Mouse (Mus musculus): Measurements from ENCODE around the gene Nfkbia.
A peak's percentile ranks its signal among the peaks of the same experiment; 100 is the strongest.

Nfkbia gene

DNA sequence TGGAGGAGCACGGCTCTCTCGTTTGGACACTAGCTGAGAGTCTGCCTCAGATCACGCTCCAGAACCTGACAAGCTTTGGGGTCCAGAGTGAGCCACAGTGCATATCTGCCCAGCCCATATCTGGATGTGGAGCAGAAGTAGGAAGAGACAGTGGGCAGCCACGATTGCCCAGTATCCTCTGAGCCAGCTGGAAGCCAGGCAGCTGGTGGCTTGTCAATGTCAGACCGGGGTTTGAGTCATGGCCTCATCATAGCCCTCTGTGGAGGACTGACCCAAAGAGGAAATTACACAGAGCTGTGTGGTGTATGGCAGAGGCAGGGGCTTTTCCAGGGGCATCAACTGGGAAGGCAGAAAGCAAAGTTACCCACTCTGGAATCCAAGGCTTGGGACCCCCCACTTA, 25.6 kb downstream of the Nfkbia start:
- no peak for DNase-seq (ENCODE audit: low read depth in 1 of 2, low spot score in 2 of 2)

DNA sequence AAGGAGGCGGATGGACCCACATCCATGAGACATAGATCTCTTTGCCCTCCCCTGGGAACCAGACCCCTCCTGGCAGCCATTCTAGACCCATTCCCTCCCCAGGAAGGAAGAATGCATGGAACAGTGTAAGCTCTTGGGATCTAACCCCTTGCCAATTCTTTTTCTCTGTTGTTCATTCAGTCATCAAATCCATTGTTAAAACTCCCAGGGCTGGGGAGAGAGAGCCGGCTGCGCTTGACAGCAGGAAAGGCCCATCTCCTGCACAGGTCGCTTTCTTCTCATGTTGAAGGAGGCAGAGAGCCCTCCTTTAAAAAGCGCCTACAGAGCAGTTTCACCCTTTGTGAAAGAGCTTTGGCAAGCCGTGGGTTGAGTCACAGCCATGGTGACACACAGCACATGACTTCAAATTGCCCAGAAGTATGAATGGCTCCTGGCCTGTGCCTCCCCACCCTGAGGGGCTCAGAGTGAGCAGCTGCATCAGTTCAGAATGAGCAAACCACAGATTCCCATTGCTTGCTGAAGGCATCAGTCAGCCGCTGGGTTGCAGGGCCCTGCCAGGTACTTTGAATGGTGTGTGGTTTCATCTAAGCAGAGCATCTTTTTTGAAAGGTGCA, 26.3 kb downstream of the Nfkbia start:
- no peak for DNase-seq (ENCODE audit: low read depth in 1 of 2, low spot score in 2 of 2)

DNA sequence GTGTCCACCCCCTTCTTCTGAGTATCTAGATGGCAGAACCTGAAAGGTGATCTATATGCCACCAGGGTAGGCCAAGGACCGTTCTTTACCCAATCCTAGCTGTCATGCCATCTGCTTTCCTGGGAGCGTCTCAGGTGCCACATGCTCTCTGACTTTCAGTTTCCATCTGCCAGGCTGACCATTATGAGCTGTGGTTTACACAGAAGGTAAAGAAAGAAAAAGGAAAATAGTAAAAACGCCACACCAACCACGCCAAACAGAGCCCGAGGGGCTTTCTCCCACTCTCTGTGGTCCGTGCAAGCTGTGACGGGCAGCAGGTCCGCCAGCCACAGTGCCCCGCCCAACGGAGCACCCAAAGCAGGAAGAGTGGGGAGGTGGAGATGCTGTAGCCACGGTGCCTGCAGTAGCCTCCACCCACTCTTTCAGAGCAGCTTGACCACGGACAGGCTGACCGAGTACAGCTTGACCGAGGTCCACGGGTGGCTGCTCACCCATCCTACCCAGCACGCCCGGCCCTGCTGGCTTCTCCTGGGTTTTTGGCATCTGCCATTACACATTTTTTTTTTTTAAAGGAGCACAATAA, 27.0 kb downstream of the Nfkbia start:
- DNase-seq (ENCODE audit: low read depth in 1 of 2, low spot score in 2 of 2): no peak

DNA sequence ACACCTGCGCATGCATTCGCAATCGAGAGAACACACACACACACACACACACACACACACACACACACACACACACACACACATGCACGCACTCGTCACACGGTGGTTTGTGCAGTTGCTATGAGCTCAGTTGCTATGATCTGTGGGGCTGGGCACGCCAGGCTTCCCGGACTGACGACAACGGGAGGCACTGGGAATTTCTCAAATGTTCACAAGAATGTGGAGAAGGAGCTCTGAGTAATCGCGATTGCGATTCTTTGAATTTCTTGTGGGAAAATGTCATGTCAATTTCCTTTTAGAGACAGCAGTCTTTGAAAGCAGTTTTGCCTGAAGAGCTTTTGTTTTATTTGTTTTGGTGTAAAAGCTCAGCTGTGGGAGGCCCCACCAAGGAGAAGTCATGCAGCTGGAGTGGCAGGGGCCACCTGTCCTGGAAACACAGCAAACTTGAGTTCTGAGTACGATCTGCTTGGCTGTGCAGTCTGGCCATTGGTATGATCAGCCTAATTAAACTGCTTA, 27.5 kb downstream of the Nfkbia start:
- no peak for DNase-seq (ENCODE audit: low read depth in 1 of 2, low spot score in 2 of 2)

DNA sequence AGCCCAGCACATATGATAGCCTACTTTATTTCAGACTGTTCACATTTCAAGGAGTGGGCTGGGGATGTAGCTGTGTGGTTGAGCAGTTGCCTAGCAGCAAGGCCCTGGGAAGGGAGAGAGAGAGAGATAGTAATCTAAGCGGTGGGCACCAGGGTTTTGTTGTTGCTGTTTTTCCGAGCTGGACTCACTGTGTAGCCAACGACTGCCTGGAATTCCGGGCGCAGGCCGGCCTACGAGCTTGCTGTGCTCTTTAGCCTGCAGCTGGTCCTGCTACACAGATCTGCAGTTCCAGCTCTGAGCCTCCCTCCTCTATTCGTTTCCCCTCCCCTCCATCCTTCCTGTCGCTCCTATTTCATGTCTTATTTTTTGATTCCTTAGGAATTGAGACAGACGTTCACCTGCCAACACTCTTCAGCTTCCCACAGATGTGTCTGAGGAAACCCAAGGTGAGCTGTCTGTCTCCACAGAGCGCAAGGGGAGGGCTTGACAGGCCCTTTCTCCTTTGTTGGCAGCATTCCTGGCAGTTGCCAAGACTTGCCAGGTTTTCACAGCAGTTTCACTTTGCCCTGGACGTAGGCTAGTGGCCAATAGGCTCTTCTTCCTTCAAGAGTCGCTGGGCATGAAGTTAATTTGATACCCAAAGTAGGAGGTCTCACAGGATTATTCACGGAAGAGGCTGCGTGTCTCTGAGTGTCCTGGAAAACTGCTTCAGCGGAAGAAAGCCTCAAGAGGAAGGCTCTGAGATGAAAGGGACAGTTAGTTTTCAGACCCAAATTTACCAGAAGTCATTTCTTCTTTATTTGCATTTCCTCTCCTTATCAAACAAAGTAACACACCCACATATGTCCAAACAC, 28.2 kb downstream of the Nfkbia start:
- no peak for DNase-seq (ENCODE audit: low read depth in 1 of 2, low spot score in 2 of 2)

DNA sequence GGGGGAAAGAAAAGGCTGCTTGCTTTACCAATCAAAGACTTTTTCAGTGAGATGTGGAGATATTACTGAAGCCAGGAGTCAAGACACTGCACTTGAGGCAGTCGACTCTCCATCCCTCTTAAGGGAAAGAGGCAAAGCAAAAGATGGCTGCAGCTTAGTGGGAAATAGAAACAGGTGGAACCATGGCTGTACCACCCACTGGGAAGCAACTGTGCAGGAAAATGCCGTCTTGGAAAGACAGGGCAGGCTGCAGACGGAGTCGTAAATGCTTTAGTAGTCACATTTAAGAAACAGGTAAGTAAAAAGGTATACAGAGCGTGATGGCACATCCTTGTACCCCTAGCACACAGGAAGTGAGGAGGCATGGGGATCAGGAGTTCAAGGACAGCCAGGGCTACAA, 29.4 kb downstream of the Nfkbia start:
- no peak for DNase-seq (ENCODE audit: low read depth in 1 of 2, low spot score in 2 of 2)

DNA sequence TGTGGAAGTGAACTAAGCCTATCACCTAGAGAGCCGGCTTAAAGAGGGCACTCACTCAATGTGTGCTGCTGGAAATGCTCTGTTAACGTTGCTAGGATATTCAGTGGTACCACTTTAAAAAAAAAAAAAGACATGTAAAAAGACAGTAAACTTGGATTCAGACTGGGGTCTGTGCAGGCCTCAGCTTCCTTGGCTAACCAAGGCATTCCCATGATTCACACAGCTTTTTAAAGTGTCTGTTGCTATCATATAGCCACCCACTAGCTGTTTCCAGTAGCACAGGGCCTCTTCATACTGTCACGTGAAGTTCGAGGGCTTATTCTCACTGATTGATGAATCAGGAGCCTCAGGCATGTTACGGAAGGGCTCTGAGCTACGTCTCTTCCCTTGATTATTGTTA, 30.0 kb downstream of the Nfkbia start:
- no peak for DNase-seq (ENCODE audit: low read depth in 1 of 2, low spot score in 2 of 2)

DNA sequence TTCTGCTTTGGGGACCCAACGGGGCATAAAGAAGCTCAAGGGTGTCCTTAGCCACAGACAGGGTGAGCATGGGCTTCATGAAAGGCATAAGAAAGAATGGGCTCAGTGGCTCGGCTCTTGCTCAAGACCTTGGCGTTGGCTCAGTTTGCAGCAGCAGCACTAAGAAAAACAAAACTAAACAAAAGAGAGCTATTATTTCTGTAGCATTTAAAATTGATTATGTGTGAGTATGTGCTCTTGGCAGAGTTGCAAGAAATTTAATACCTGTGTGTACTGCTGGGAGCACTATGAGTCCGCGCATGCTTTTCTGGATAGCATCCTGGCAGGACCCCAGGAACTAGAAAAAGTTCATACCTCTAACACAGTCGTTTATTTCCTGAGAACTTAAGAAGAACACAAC, 30.7 kb downstream of the Nfkbia start:
- DNase-seq (ENCODE audit: low read depth in 1 of 2, low spot score in 2 of 2): no peak

DNA sequence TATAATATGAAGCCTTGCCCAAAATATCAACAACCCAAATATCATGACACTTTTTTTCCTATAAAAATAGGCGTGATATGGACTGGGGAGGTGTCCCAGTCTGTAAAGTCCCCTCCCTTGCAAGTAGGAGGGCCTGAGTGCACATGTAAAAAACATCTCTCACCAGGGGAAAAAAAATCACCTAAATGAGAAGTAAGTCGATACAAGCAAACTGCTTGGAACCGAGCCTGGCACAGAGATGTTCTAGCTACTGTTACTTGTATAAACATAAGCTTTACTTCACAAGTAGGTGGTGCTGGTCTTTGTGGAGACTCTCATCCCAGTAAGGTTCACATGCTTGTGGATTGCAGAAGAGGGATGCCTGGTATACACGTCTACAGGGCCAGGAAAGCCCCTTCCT, 31.5 kb downstream of the Nfkbia start:
- DNase-seq (ENCODE audit: low read depth in 1 of 2, low spot score in 2 of 2): no peak

DNA sequence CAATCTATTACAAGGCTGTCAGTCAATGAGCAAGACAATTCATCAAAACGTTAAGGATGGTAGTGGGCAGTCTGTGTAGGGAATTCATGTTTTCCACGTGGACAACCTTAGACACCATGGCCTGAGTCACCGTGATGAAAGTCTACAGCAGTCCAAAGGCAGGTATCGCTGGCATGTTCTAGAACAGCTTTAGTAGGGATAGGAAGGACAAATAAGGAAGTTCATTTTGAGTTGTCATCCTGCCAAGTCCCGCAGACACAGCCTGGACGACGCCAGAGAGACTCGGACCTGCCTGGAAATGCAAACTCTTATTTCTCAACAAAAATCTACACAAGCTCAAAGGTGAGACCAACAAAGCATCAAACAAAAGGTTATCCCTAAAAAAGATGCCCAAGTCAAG, 32.7 kb downstream of the Nfkbia start:
- DNase-seq (ENCODE audit: low read depth in 1 of 2, low spot score in 2 of 2): no peak

DNA sequence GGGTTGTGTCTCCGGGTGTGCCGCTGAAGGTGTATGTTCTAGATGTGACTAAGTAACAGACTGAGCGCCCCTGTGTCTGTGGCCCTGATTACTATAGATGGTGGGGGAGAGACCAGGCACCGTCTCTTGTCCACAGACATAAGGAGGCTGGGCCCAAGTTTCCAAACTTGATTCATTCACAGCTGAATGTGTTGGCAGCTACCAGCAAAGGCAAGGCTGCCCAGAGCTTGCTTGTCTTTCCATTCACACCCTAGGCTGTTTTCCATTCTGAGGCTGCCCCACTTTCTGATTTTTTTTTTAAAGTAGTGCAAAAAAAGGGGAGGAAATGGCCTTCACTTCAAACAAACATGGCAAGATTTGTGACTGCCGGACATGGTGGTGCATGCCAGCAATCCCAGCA, 35.6 kb downstream of the Nfkbia start:
- DNase-seq (ENCODE audit: low read depth in 1 of 2, low spot score in 2 of 2): no peak

DNA sequence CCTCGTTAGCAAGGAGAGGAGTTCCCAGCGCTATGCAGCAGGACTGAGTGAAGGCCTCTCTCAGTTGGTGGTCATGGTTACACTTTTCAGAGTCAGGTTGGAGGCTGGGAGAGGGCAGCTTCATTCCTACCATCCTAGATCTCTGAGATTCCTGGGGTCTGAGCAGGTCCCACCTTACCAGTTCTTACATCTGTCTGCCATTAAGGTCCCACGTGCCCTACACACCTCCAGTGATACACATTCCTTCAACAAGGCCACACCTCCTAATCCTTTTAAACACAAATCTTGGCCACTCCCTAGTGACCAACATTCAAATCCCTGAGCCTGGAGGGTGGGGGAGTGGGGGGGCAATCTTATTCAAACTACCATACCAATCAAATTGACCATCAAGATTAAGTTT, 36.3 kb downstream of the Nfkbia start:
- no peak for DNase-seq (ENCODE audit: low read depth in 1 of 2, low spot score in 2 of 2)

DNA sequence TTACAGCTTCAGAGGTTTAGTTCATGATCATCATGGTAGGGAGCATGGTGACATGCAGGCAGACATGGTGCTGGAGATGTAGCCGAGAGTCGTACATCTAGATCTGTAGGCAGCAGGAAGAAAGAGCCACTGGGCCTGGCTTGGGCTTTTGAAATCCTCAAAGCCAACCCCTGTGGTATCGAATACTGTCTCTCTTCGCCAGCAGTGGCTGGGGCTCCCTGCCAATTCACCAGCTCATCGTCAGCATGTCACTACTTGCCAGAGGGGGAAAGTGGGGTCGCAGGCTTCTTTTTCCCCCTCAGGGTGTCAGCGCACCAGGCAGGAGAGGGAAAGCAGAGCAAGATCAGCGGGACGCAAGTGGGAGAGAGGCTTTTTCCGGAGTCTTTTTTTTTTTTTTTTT, 37.2 kb downstream of the Nfkbia start:
- no peak for DNase-seq (ENCODE audit: low read depth in 1 of 2, low spot score in 2 of 2)

DNA sequence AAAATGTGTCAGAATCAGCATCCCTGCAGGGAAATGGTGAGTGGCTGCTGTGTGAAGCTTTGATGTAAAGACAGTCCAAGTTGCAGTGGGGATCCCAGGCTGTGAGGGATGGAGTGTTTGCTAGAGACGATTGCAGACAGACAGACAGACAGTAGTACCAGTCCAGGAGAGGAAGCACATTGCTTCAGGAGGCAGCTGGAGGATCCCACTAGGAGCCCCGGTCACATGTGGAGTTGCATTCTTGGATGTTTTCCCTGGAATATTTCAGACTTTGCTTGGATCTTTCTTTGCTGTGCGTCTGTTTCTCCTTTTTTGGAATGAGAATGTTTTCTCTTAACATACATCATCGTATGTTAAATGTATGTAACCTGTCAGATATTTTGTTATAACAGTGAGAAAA, 38.5 kb downstream of the Nfkbia start:
- no peak for DNase-seq (ENCODE audit: low read depth in 1 of 2, low spot score in 2 of 2)

DNA sequence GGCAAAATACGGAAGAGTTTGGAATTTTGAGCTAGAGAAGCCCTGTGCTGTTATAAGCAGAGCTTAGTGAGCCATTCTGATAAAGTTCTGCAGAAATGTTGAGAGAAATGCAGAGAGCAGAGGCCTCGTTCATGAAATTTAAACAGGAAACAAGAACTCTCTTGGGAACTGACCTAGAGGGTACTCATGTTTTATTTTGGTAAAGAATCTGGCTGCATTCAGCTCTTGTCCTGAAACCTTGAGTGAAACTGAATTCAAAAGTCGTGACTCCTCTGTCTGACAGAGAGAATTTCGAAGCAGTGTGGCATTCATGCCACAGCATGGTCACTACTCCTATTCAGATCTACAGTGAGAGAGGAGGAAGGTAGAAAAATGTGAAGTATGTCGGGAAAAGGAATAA, 39.6 kb downstream of the Nfkbia start:
- DNase-seq (ENCODE audit: low read depth in 1 of 2, low spot score in 2 of 2): no peak

DNA sequence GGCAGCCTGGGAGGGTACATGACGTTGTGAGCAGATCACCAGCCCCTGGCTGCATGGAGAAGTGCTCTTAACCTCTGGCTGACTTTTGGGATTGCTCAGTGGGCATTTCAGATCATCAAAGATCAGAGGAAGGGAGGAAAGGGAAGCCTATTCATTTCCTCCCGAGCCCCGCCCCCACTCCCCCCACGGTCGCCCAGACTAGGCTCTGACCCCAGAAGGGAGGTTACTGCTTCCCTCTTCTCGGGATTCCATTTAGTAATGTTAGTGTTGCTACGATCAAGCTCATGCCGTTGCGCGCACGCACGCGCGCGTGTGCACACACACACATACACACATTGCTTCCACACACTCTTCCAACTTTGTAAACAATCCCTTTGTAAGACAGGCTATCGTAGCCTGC, 42.0 kb downstream of the Nfkbia start:
- DNase-seq (ENCODE audit: low read depth in 1 of 2, low spot score in 2 of 2): no peak

DNA sequence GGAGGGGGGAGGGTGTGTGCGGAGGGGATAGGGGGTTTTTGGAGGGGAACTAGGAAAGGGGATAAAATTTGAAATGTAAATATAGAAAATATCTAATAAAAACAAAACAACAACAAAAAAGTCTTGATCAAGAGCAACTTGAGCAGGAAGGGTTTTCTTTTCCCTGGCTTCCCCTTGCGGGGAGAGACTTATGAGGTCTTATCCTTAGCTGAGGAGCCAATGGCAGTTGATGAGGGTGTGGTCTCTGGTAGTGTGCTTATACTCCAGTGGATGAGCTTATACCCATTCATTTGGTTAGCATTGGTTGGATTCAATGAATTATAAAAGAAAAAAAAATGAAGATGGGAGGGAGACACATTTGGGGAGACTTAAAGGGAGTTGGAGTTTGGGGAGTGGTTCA, 43.4 kb downstream of the Nfkbia start:
- no peak for DNase-seq (ENCODE audit: low read depth in 1 of 2, low spot score in 2 of 2)

DNA sequence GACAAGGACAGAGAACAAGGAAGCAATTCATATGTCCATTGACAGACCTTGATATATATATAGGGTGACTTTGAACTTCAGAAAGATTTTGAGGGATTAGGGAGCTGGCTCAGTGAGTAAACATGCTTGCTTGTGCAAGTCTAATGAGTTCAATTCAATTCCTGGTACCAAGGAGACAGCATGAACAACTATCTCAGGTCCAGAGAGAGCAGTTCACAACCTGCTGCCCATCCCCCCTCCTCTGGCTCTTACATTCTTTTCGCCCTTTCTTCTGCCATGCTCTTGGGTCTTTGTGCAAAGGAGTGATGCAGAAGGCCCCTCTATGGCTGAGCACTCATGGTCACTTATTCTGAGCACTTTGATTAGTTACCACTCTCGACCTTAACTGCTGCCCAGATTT, 44.0 kb downstream of the Nfkbia start:
- DNase-seq (ENCODE audit: low read depth in 1 of 2, low spot score in 2 of 2): no peak

DNA sequence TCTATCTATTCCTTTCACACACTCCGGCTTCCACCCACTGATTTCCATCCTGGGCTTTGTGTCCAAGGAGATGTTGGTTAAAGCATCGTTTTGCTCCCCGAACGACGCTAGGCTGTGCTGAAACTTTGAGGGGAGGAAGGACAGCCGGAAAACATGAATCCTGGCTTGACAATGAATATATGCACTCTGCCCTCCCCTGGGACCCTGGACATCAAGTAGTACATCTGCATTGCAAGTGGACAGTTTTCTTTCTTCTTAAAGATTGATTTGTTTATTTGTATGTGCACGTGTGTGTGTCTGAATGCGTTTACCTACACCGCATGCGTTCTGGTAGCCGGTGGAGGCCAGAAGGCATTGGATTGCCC, 45.1 kb downstream of the Nfkbia start:
- no peak for DNase-seq (ENCODE audit: low read depth in 1 of 2, low spot score in 2 of 2)

DNA sequence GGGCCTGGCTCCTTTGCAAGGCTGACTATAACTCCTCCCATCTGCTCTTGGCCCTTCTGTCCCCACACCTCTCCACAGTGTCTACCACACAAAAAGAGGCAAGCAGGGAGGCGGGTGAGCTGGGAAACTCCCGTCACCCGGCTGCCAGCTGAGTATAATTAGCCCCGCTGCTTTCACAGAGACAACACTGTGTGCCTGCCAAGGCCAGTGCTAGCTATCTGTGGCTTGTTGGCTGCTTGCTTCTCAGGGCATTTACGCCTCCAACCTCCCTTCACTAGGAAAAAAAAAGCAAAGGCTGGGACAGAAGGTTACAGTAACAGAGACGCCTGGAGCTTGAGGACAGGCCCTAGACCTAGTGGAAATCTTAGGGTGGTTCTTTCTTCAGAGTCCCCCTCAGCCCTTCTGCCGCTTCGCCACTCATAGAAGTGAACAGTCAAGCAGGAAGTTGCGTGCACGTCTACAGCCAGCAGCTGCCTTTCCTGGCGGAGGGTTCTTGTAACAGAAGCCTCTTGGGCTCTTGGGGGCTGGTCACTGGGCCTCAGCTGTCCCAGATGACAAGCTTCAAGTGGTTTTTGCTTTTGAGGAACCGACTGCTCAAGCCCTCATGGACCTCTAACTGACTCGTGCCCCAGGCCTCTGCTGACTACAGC, 45.6 kb downstream of the Nfkbia start:
- DNase-seq (ENCODE audit: low read depth in 1 of 2, low spot score in 2 of 2): peak in 1 of 2 experiments; percentile 49

DNA sequence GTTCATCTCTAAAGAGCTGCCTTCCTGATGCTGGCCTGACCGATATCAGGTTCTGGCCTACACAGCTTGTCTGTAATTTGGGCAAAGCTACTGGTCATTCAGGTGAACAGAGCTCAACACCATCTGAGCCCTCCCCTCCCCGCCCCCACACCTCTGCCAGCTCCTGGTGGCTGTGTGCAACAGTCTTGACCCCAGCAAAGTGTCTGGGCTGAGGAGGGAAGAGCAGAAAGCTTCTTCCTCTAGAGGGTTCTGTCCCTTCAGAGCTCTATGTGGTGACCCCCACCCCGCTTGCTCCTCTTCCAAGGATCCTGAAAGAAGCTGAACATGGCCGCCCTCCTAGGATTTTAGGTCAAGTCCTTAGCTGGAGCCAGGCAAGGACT, 46.1 kb downstream of the Nfkbia start:
- no peak for DNase-seq (ENCODE audit: low read depth in 1 of 2, low spot score in 2 of 2)

DNA sequence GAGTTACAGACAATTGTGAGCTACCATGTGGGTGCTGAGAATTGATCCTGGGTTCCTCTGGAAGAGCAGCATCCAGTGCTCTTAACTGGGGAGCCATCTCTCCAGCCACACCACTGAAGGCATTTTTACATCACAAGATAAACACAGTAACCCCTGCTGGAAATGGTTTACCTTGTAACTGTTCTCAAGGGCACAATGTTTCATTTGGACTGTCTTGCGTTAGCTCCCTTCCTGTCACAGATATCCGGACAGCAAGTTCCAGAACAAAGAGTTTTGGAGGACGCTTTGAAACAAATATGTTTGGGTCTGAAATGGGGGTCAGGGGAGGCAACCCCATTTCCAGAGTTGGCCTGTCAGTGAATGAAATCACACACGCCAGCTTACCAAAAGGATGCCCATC, 46.9 kb downstream of the Nfkbia start:
- no peak for DNase-seq (ENCODE audit: low read depth in 1 of 2, low spot score in 2 of 2)

All from monocyte, adult 2 months (primary cell).